Mouse (Mus musculus): ENCODE data around the gene Gpc6. TPM values are rescaled to one million over a fixed set of nuclear protein-coding genes. Genes with fewer than 3 reads are reported as not detected.
A peak's percentile ranks its signal among the peaks of the same experiment; 100 is the strongest.

The Gpc6 gene
- polyA plus RNA-seq, 1 experiment from 2014 or later, result 37.7 TPM

DNA sequence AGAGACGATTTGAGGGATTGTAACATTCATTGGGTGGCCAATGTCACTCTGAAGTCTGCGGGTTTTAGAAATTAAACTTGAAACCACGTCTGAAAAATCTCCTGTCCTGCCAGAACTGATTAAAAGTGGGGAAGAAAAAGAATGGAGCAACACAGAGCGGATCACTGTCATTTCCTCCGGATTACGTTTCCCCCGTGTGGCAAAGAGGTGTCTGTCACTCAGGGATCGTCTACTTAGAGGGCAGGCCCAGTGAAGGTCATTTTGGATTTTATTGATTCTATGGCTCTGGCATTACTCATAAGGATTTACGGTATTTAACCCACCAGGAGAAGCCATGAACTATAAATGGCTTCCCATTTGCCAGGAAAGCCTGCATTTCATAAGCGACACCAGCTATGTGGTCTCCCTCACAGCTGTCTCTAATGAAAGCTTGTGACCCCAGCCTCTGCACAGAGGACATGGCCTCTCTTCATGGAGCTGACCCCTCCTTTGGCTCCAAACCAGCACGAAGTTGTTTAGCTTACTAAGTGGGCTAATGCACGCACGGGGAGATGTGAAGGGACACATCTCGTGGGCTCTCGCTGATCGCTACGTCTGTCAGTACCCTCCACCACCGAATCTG, 996.4 kb downstream of the Gpc6 start:
- 71% methylated on average over 18 of the region's 18 CpGs for WGBS

DNA sequence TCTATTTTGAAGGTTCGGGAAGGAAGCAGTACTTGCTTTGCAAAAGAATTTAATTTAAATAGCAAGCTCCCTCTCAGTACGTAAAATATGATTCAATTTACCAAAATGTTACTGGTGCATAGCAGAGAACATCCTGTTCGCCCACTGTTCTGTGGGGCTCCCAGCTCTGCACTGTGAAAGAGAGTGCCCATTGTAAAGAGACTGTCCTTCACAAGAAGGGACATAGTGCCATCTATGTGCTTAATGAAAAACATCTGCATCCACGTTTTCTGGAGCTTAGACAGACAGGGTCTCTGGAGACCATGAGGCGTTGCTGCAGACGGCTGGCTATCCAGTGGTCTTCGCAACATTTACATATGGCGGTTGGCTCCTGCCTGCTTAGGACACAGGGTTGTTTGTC, 998.6 kb downstream of the Gpc6 start:
- no peak for DNase-seq (ENCODE audit: low spot score)
- H3K27ac ChIP-seq (replicated peaks), result no peak overlapping the region
- peaks cover 34% of the 10 kb centered on the region for H3K4me1 ChIP-seq
- no peaks in the 10 kb centered on the region for H3K9me3 ChIP-seq (replicated peaks)
- WGBS, result 82% methylated on average over 8 of the region's 8 CpGs
- H3K36me3 ChIP-seq, result no peaks in the 10 kb centered on the region
- peaks cover 10% of the 10 kb centered on the region; the same call in 1 of the 2 replicates for H3K27me3 ChIP-seq (ENCODE audit: low read depth, poor library complexity, severe bottlenecking)
- H3K4me3 ChIP-seq, result no peak overlapping the region

More for the DNA sequence above, 996.4 kb downstream of the Gpc6 start:
- no peak overlapping the region for H3K4me3 ChIP-seq
- peaks cover 10% of the 10 kb centered on the region; the same call in 1 of the 2 replicates for H3K27me3 ChIP-seq (ENCODE audit: low read depth, poor library complexity, severe bottlenecking)
- H3K9me3 ChIP-seq (replicated peaks), result no peaks in the 10 kb centered on the region
- H3K36me3 ChIP-seq, result no peaks in the 10 kb centered on the region
- peaks cover 15% of the 10 kb centered on the region for H3K4me1 ChIP-seq
- DNase-seq (ENCODE audit: low spot score), result no peak
- peak overlapping the region; percentile 52; the same call in 1 of the 2 replicates for H3K27ac ChIP-seq (replicated peaks)

DNA sequence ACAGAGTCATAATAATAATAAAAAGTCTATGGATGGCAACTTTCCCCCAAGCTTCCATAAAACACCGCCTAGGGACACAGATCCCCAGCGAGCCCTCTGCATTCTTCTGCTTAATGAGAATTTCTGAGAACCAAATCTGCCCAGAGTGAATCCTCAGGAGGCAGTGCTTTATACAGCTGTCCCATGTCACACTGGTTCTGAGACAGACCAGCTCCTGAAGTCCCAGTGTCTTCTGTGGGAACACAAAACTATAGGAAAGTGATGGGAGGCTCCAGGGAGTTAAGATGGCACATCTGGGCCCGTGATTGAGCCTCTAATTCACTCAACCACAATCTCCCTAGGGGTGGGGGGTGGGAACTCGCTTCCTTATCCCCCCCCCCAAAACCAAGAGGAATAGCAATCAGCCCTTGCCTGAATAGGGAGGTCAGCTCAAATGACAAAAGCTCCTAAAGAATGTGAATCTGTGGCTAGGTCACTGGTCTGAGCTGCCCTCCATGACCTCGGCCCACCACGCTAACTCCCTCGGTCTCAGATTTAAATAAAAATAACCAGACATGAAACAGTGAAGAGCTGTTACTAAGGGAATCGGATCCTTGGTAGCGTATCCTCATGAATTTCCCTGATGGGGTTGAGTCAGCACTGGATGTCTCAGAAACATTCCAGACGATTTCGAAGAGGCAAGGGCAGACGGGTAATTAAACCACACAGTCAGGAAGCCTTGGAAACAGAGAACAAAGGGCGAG, 1005.2 kb downstream of the Gpc6 start:
- H3K36me3 ChIP-seq, result no peaks in the 10 kb centered on the region
- peak overlapping the region; percentile 32 for H3K4me3 ChIP-seq
- H3K27ac ChIP-seq (replicated peaks), result peak overlapping the region; percentile 89
- peaks cover 55% of the 10 kb centered on the region for H3K4me1 ChIP-seq
- no peaks in the 10 kb centered on the region for H3K9me3 ChIP-seq (replicated peaks)
- WGBS, result 3% methylated on average over 13 of the region's 13 CpGs
- peak; percentile 86 for DNase-seq (ENCODE audit: low spot score)
- peaks cover 4% of the 10 kb centered on the region; the same call in 1 of the 2 replicates for H3K27me3 ChIP-seq (ENCODE audit: low read depth, poor library complexity, severe bottlenecking)

DNA sequence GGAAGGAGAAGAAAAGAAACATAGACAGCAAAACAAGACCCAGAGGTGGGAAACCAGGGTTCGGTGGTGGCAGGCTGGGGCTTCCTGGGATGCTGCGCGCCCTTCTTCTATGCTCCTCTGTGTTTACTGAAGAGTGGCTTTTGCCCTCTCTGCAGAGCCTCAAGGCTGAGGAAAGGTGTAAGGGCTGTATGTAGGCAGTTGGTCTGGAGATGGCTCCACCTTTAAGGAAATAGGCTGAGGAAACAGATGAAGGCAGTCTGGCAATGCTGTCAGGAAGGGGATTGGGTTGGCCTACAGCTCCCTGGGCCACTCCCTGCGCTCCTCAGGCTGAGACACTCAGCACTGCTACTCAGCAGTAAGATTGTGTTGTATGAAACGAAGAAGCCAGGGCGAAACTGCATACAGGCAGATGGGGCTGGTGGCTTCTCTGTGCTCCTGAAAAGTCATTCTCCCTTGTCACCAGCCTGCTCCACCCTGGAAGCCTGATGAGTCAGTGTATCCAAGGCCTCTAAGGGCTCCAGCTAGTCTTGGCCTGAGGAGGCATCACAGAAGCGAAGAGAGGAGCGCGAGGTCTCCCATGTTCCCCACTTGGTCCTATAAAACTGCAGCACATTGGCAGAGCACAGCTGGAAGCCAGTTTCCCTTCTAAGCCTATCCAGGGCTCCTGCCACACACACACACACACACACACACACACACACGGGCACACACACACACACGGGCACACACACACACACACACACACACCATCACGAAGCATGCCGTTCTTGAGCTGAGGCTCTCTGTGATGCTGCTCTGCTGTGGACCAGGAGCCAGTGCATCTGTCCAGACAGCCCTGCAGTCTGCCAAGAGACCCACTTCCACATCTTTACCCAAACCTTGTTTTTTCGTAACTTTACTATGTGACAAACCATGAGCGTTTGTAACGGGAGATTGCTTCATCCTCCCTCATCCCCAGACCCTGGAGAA, 1006.0 kb downstream of the Gpc6 start:
- Histone ChIP-seq H3K36me3 (no peaks in the 10 kb centered on the region), H3K4me1 (peaks cover 63% of the 10 kb centered on the region), H3K27me3 (ENCODE audit: low read depth, poor library complexity, severe bottlenecking) (peaks cover 3% of the 10 kb centered on the region; the same call in 1 of the 2 replicates), H3K27ac (replicated peaks) (peak overlapping the region; percentile 89), H3K4me3 (peak overlapping the region; percentile 32), H3K9me3 (replicated peaks) (no peaks in the 10 kb centered on the region)
- WGBS, result 49% methylated on average over 16 of the region's 16 CpGs
- no peak for DNase-seq (ENCODE audit: low spot score)

DNA sequence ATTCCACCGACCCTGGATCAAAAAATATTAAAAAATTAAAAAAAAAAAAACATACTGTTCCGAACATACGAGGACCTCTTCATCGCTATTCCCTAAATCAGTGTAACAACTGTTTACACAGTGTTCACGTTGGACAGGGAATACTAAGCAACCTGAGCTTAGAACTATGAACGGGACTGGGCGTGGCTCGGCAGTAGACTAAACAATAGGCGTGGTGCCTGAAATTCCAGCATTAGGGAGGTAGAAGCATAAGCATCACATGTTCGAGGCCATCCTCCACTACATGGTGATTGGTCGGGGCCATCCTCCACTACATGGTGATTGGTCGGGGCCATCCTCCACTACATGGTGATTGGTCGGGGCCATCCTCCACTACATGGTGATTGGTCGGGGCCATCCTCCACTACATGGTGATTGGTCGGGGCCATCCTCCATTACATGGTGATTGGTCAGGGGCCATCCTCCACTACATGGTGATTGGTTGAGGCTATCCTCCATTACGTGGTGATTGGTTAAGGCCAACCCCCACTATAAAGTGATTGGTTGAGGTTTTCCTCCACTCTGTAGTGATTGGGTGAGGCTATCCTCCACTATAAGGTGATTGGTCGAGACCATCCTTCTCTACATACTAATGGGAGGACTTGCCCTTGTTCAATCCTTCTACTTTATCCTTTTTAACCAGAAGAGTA, 1007.2 kb downstream of the Gpc6 start:
- H3K4me1 ChIP-seq, result peaks cover 64% of the 10 kb centered on the region
- 94% methylated on average over 17 of the region's 17 CpGs for WGBS

DNA sequence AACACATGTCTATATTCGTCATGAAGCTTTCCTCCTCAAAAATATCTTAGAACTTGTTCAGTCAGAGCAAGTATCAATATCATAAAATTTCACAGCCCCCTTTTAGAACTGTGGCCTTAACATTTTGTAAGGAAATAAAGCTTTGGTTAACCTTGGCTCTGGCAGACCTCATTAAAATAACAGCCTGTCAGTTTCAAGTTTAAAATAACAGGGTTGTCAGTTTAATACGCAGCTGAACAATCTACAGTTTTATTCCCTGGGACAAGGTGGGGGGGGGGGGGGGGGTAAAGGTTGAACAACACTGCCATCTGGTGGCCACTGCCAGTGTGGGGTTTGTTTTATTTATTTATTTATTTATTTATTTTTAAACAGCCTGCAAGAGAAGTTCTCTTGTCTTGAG, 1013.4 kb downstream of the Gpc6 start:
- no peaks in the 10 kb centered on the region for H3K36me3 ChIP-seq
- 54% methylated on average over 2 of the region's 2 CpGs for WGBS
- H3K4me3 ChIP-seq, result no peak overlapping the region
- no peaks in the 10 kb centered on the region for H3K27me3 ChIP-seq (ENCODE audit: low read depth, poor library complexity, severe bottlenecking)
- H3K9me3 ChIP-seq (replicated peaks), result no peaks in the 10 kb centered on the region
- no peak overlapping the region for H3K27ac ChIP-seq (replicated peaks)
- peak; percentile 57 for DNase-seq (ENCODE audit: low spot score)
- peaks cover 27% of the 10 kb centered on the region for H3K4me1 ChIP-seq

More for the DNA sequence above, 1007.2 kb downstream of the Gpc6 start:
- DNase-seq (ENCODE audit: low spot score), result no peak
- H3K4me3 ChIP-seq, result no peak overlapping the region
- no peaks in the 10 kb centered on the region for H3K36me3 ChIP-seq
- H3K9me3 ChIP-seq (replicated peaks), result no peaks in the 10 kb centered on the region
- H3K27ac ChIP-seq (replicated peaks), result no peak overlapping the region; the same call in 1 of the 2 replicates
- H3K27me3 ChIP-seq (ENCODE audit: low read depth, poor library complexity, severe bottlenecking), result no peaks in the 10 kb centered on the region; the same call in 1 of the 2 replicates

DNA sequence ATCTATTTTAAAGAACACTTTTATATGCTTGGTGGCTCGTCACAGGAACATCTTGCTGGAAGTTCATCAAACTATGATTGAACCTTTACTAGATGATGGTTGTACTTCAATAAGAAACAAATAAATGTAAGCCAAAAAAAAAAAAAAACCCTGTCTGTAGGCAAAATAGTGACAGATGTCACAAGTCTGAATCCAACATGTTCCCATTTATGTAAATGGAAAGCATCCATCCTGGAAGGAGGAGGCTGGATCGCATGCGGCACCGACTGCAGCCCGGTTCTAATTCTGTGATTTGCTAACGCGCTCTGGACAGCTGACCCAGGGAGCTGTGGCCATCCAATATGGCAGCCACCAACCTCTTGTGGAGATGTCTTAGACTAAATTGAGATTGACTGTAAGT, 1014.4 kb downstream of the Gpc6 start:
- Histone ChIP-seq H3K27me3 (ENCODE audit: low read depth, poor library complexity, severe bottlenecking) (no peaks in the 10 kb centered on the region), H3K27ac (replicated peaks) (no peak overlapping the region), H3K4me1 (peaks cover 30% of the 10 kb centered on the region), H3K9me3 (replicated peaks) (no peaks in the 10 kb centered on the region), H3K4me3 (no peak overlapping the region), H3K36me3 (no peaks in the 10 kb centered on the region)
- WGBS, result 94% methylated on average over 7 of the region's 7 CpGs
- no peak for DNase-seq (ENCODE audit: low spot score)

DNA sequence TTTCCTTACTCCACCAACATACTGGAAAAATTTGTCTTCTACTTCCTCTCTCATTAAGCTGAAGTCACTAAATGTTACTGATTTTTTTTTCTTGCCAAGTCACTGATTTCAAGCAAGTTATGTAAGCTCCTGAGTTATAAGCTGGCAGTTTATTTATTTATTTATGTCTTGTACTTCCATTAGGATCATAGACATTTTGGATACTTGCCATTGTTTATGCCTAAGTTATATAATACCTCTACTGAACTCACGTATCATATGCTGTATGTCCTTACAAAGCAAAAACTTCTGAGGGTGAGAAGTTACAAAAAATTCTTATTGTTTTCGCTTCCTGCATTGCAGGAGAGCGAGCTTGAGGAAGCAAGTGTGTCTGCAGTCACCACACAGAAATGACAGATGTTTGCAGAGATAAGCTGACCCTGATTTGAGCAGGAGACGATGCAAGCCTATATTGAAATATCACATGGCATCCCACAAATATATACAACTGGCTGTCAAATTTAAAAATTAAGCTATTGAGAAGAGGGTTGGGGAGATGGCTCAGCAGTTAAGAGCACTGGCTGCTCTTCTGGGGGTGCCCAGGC, 1020.9 kb downstream of the Gpc6 start:
- H3K4me1 ChIP-seq, result peaks cover 13% of the 10 kb centered on the region
- peaks cover 3% of the 10 kb centered on the region for H3K36me3 ChIP-seq
- no peak for DNase-seq (ENCODE audit: low spot score)
- H3K9me3 ChIP-seq (replicated peaks), result 0 out of 2 replicates have a peak, but pooled peaks cover 6% of the 10 kb centered on the region
- no peak overlapping the region for H3K27ac ChIP-seq (replicated peaks)
- no peaks in the 10 kb centered on the region for H3K27me3 ChIP-seq (ENCODE audit: low read depth, poor library complexity, severe bottlenecking)
- H3K4me3 ChIP-seq, result no peak overlapping the region
- WGBS, result 89% methylated on average over 4 of the region's 4 CpGs

DNA sequence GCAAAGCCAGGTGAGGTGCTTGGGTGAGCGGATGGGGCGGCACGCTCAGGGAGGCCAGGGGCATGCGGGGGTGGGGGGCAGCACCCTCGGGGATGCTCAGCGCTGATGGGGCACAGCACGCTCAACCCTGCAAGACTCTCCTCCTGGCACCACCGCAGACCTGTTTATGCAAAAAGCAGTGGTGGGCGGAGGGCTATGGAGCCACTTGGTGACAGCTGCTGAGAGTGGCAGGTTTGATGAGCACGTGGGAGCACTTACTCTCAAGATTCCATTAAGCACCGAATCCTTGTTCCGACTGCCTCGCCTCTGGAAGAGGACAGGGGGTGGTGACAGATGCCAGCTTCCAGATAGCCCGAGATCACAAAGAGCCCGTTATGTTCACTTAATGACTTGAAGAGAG, 1026.2 kb downstream of the Gpc6 start:
- Histone ChIP-seq H3K9me3 (replicated peaks) (0 out of 2 replicates have a peak, but pooled peaks cover 6% of the 10 kb centered on the region), H3K36me3 (peaks cover 3% of the 10 kb centered on the region), H3K27me3 (ENCODE audit: low read depth, poor library complexity, severe bottlenecking) (no peaks in the 10 kb centered on the region), H3K4me1 (peaks cover 3% of the 10 kb centered on the region; the same call in 1 of the 2 replicates), H3K4me3 (no peak overlapping the region), H3K27ac (replicated peaks) (no peak overlapping the region)
- no peak for DNase-seq (ENCODE audit: low spot score)
- 87% methylated on average over 15 of the region's 15 CpGs for WGBS

DNA sequence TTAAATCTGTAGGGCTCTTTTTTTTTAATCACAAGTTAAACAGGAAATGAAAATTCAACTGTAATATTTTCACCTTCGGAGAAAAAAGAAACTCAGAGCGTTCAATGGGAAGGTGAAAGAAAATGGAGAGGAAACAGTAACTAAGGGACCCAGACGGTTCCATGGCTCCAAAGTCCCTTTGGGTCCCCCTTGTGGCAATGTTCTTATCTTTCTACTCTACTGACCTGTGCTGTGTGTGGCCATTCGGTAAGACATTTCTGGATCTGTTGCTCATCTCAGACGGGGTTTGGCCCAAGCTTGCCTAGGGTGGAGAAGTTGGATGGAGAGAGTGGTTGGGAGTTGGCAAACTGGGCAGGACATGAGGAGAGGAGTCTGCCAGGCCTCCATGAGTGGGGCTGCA, 1026.6 kb downstream of the Gpc6 start:
- H3K27ac ChIP-seq (replicated peaks), result no peak overlapping the region
- peaks cover 3% of the 10 kb centered on the region; the same call in 1 of the 2 replicates for H3K4me1 ChIP-seq
- H3K9me3 ChIP-seq (replicated peaks), result 0 out of 2 replicates have a peak, but pooled peaks cover 6% of the 10 kb centered on the region
- no peak overlapping the region for H3K4me3 ChIP-seq
- WGBS, result 62% methylated on average over 5 of the region's 5 CpGs
- H3K36me3 ChIP-seq, result peaks cover 3% of the 10 kb centered on the region; the same call in 1 of the 2 replicates
- DNase-seq (ENCODE audit: low spot score), result no peak
- no peaks in the 10 kb centered on the region for H3K27me3 ChIP-seq (ENCODE audit: low read depth, poor library complexity, severe bottlenecking)

DNA sequence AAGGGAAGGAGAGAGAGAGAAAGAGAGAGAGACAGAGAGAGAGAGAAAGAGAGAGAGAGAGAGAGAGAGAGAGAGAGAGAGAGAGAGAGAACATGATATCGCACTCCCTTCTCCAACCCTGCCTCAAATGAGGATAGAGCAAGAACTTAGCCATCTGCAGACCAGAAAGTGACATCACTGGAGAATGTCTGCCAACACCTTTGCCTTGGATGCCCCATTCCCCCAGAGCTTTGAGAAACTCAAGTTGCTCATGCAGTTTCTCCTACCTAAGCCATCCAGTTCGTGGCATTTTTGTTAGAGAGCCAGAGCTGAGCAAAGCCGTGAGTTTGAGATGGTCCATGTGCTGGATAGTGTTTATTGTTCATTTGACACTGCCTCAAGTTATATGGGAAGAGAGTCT, 1030.9 kb downstream of the Gpc6 start:
- no peak overlapping the region for H3K27ac ChIP-seq (replicated peaks)
- no peak for DNase-seq (ENCODE audit: low spot score)
- no peaks in the 10 kb centered on the region for H3K4me1 ChIP-seq
- H3K27me3 ChIP-seq (ENCODE audit: low read depth, poor library complexity, severe bottlenecking), result no peaks in the 10 kb centered on the region
- no peaks in the 10 kb centered on the region for H3K9me3 ChIP-seq (replicated peaks)
- H3K36me3 ChIP-seq, result no peaks in the 10 kb centered on the region
- no peak overlapping the region for H3K4me3 ChIP-seq
- WGBS, result 96% methylated on average over 3 of the region's 3 CpGs

All from midbrain, embryonic 10.5 days (tissue).